Mouse (Mus musculus): ENCODE measurements around the gene 2610528A11Rik.
"Not testable (repeated sequence)": the region's sequence is repeated elsewhere in the genome, so short reads cannot be mapped to it uniquely, and the experiment has no call there.

Gene 2610528A11Rik

GRCm38 (mm10) chr14:37113922-37114321, at the start of gene 2610528A11Rik:
Gene 2610528A11Rik (minus strand): TSS chr14:37114022.
- no peak for DNase-seq (ENCODE audit: low spot score in 2 of 2)

GRCm38 (mm10) chr14:37163277-37163956, 49.6 kb upstream of the 2610528A11Rik start:
- DNase-seq (ENCODE audit: low spot score in 2 of 2): no peak

- DNase-seq (ENCODE audit: low spot score in 2 of 2): no peak
Measured at GRCm38 (mm10) chr14:37154391-37154790, 40.6 kb upstream of the 2610528A11Rik start.

- DNase-seq (ENCODE audit: low spot score in 2 of 2): no peak
Measured at GRCm38 (mm10) chr14:37139051-37139710, 25.4 kb upstream of the 2610528A11Rik start.

GRCm38 (mm10) chr14:37137596-37137995, 23.8 kb upstream of the 2610528A11Rik start:
- not testable (repeated sequence) for DNase-seq (ENCODE audit: low spot score in 2 of 2)

- no peak for DNase-seq (ENCODE audit: low spot score in 2 of 2)
Measured at GRCm38 (mm10) chr14:37136110-37136509, 22.3 kb upstream of the 2610528A11Rik start.

- no peak for DNase-seq (ENCODE audit: low spot score in 2 of 2)
Measured at GRCm38 (mm10) chr14:37135671-37136070, 21.8 kb upstream of the 2610528A11Rik start.

- peak; percentile 89 to 94 for DNase-seq (ENCODE audit: low spot score in 2 of 2)
Measured at GRCm38 (mm10) chr14:37135127-37135593, 21.3 kb upstream of the 2610528A11Rik start, which contains the start of gene Ghitm. Gene Ghitm (minus strand): TSS chr14:37135272.

- peak in 1 of 2 experiments; percentile 23 for DNase-seq (ENCODE audit: low spot score in 2 of 2)
Measured at GRCm38 (mm10) chr14:37134304-37135126, 20.7 kb upstream of the 2610528A11Rik start.

- peak in 1 of 2 experiments; percentile 17 for DNase-seq (ENCODE audit: low spot score in 2 of 2)
Measured at GRCm38 (mm10) chr14:37127652-37128051, 13.8 kb upstream of the 2610528A11Rik start.

- no peak for DNase-seq (ENCODE audit: low spot score in 2 of 2)
Measured at GRCm38 (mm10) chr14:37119233-37119632, 5.4 kb upstream of the 2610528A11Rik start.

- DNase-seq (ENCODE audit: low spot score in 2 of 2): no peak
Measured at GRCm38 (mm10) chr14:37112931-37113330, 891 bp downstream of the 2610528A11Rik start.

GRCm38 (mm10) chr14:37111371-37111770, 2.5 kb downstream of the 2610528A11Rik start:
- DNase-seq (ENCODE audit: low spot score in 2 of 2): no peak

GRCm38 (mm10) chr14:37110456-37110855, 3.4 kb downstream of the 2610528A11Rik start:
- DNase-seq (ENCODE audit: low spot score in 2 of 2): no peak

- DNase-seq (ENCODE audit: low spot score in 2 of 2): no peak
Measured at GRCm38 (mm10) chr14:37109975-37110374, 3.8 kb downstream of the 2610528A11Rik start.

GRCm38 (mm10) chr14:37109460-37109859, 4.4 kb downstream of the 2610528A11Rik start:
- DNase-seq (ENCODE audit: low spot score in 2 of 2): no peak

GRCm38 (mm10) chr14:37105846-37106245, 8.0 kb downstream of the 2610528A11Rik start:
- DNase-seq (ENCODE audit: low spot score in 2 of 2): no peak

GRCm38 (mm10) chr14:37104747-37105146, 9.1 kb downstream of the 2610528A11Rik start:
- DNase-seq (ENCODE audit: low spot score in 2 of 2): no peak

- no peak for DNase-seq (ENCODE audit: low spot score in 2 of 2)
Measured at GRCm38 (mm10) chr14:37102484-37102883, 11.3 kb downstream of the 2610528A11Rik start.

GRCm38 (mm10) chr14:37101531-37101930, 12.3 kb downstream of the 2610528A11Rik start:
- DNase-seq (ENCODE audit: low spot score in 2 of 2): no peak

GRCm38 (mm10) chr14:37097956-37098530, 15.8 kb downstream of the 2610528A11Rik start, which contains the start of gene Cdhr1:
Gene Cdhr1 (minus strand): TSS chr14:37098347.
- DNase-seq (ENCODE audit: low spot score in 2 of 2): peak in 1 of 2 experiments; percentile 30

GRCm38 (mm10) chr14:37095556-37095955, 18.3 kb downstream of the 2610528A11Rik start:
- DNase-seq (ENCODE audit: low spot score in 2 of 2): no peak

Measured in cerebellum, postnatal 4 days (tissue).